Mouse (Mus musculus) megakaryocyte, embryonic 14.5 days (primary cell): ENCODE measurements around the gene Cdk6.

Experiments
- FLI1 ChIP-seq: IDR thresholded peaks from 2 replicates; pipeline ENCODE4 v1.6.1; 2012; ENCODE audit warnings: low read length, inconsistent platforms, mixed read lengths
- GATA1 ChIP-seq: IDR thresholded peaks from 3 replicates; pipeline ENCODE4 v1.6.1; 2012; ENCODE audit warnings: mixed read lengths, low read length, inconsistent platforms, borderline replicate concordance

GRCm38 (mm10) chr5:3356261-3356778 lies 15.0 kb downstream of the Cdk6 start:
- TF ChIP-seq FLI1 (no peak), GATA1 (no peak)
